Mouse (Mus musculus): ENCODE measurements around the gene Zfp609.

DNA sequence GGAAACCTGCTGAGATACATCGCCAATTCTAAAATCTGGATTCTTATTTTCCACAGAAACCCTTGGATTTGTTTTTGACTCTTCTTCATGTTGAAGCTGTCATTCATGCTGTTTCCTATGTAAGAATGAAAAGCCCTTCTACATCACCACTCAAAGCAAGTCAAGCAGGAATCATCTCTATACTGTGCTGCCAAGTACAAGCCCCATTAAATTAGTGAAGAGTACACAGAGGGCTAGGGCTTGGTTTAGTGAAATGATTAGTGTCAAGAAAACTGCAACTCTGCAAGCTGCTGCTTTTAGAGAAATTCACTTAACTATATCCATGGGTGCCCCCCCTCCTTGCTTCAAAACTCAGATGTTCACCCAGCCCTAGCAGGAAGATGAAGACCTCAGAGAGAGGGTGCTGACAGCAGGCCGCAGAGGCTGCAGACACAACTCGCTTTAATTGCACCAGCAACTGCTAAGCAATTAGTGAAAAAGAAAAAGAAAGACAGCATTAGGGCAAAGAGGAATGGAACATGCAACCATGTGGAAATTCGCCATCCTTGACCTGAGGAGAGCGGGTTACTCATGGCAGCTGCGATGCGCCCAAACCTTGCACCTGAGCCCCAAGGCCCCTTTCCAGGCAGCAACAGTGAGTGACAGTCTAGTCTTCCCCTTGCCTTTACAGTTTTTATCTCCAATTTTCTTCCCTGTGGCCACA is 71.5 kb downstream of the Zfp609 start:
- TF ChIP-seq POLR2A (IDR thresholded peaks at IDR 0.05; ENCODE audit: low read depth, low read length) (no peak), CTCF (IDR thresholded peaks at IDR 0.05; ENCODE audit: borderline replicate concordance, insufficient read depth, low read length) (no peak)

Data from embryonic fibroblast, embryonic 13.5 days (primary cell).